Mouse (Mus musculus) heart, adult 18-20 months (tissue): ENCODE data around the gene Smarca1. TPM values are rescaled to one million over a fixed set of nuclear protein-coding genes. Genes with fewer than 3 reads are reported as not detected.

ENCODE experiments used
- DNase-seq, 2 experiments: peaks; one replicate each; pipeline ENCODE4 v3.0.0; 2021 to 2022; ENCODE audit warnings: mixed read lengths in 1 of 2
- long read RNA-seq, 2 experiments: library from polyadenylated mRNA; stranded (forward); transcript quantifications; one replicate each; pipeline ENCODE4 v2.0.0; 2021
- total RNA-seq, 2 experiments: library from RNA; stranded (reverse); gene quantifications; 2 replicates each; pipeline ENCODE4 v1.2.3; 2021

Gene Smarca1
- total RNA-seq, result 1 to 10 TPM; 1.6 to 2.4 TPM
- long read RNA-seq, experiment 1, result 0 reads
- long read RNA-seq, experiment 2, result 0 reads

DNA sequence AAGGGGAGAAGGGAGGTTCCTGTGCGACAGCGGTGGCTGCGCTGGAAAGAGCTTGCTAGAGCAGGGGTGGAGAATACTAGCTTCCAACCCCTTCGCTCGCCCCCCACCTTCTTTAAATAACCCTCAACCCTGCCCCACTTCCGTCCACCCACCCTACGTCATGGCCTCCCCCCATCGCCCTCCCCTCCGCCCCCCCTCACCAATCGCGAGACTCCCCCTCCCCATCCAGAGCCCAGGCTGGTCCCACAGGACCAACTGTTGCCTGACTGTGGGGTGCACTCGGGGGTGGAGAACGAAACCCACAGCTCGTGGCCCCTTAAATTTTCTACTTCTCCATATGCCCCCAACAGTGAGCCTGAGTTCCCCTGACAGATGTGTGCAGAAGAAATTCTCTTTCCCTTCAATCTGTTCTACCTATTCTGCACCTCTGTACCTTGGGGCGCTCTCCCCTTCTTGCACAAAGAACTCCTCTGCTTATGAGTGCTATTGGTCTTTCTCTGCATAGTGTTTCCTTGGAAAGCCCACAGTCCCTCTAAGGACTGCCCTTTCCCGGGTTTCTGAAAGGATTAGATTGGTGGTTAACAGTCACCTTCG is at the start of gene Smarca1:
Gene Smarca1, minus strand, starts transcription at position 544 of the 594 bp plus-strand sequence.
- no peak for DNase-seq

DNA sequence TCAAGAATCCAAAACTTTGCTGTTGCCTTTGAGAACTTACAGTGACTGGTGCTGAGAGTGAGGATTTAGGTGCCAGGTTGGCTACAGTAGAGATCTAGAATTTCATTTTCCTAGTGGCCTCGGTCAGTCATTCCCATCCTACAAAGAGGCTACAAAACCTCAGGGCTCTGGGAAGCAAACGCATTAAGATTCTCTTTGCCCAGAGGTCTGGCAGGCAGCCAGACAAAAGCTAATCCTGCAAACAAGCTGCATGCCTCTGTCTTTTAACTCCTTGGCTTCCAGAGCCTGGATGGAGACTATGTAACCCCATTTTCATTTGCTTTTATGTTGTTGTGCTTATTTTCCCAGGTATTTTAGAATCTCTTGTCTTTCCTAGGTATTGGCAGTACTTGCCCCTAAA is 45.0 kb upstream of the Smarca1 start:
- DNase-seq, result no peak

DNA sequence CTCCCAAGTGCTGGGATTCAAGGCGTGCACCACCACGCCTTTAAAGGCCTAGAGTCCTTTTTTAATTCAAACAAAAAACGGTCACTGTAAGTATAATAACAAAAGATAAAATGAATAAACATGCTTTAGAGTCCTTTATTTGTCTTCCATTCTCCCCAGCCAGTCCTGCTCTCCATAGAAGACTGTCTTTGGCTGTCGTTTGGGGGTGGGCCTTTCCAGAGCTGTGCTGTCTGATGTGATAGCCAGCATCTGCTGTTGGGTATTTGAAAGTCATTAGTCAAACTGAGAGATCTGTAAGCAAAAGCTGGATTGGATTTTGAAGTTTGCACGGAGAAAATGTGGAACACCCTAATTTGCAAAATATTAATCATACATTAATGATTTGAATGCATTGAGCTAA is 44.1 kb upstream of the Smarca1 start:
- no peak for DNase-seq

DNA sequence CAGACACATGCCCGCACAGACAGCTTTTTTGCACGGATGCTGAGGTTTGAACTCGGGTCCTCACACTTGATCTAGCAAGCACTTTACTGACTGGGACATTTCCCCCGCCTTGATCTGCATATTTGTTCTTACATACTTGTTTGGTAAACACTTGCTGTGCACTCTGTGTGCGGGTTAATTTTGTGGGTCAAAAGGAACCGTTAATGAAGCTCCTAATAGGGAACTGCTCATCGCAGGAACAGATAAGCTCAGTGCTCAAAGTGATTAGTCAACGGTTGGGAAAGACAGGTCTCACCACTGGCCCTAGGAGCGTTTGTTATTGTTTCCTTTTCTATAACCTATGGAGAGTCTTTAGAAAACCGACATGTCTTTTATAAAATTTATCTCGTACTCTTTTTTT is 41.6 kb upstream of the Smarca1 start:
- DNase-seq, result no peak

DNA sequence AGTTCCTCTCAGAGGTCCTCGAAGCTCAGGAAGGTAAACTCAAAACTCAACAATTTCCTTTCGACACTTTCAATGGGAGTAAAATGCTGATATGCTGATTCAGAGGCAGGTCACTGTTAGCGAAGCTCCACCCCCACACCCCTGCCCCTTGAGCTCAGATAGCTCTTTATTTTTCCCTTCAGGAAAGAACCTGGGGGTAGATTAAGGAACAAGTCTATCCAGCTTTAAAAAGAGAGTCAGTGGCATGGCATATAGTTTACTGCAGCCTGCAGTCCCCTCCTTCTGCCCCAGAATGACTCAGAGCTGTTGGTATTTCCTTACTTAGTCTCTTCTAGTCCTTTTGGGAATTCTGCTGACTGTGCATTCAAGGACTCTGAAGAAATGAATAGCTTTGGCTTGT is 37.7 kb upstream of the Smarca1 start:
- DNase-seq, result no peak

DNA sequence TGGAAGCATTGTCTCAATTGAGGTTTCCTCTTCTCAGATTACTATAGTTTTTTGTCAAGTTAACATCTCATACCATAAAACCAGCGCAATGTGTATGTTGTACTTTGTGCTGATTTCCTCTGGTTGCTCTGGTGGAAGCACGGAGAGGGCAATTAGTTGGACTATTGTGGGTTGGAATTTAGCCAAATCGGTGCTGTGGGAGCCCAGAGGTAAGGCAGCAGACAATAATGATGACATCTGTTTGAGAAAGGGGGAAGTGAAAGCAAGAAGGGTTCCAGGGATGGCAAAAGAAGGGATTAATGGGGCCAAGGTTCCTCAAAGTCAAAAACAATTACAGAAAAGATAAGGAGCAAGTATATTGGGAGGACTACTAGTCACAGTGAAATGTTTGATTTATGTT is 35.2 kb upstream of the Smarca1 start:
- DNase-seq, result no peak

DNA sequence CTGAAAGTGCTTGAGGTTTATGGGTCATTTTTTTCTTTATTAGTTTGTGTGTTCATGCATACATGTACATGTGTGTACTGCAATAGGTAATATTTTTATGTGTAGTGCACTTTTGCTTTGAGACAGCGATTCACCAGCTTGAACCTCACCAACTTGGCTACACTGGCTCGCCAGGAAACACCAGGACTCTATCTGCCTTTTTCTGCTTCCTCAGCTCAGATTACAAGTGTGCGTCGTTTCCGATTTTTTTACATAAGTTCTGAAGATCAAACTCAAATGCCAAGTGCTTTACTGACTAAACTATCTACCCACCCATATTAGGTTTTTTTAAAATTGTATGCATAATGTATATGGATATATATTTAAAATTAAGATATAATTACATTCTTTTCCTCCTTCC is 27.8 kb upstream of the Smarca1 start:
- DNase-seq, result no peak

DNA sequence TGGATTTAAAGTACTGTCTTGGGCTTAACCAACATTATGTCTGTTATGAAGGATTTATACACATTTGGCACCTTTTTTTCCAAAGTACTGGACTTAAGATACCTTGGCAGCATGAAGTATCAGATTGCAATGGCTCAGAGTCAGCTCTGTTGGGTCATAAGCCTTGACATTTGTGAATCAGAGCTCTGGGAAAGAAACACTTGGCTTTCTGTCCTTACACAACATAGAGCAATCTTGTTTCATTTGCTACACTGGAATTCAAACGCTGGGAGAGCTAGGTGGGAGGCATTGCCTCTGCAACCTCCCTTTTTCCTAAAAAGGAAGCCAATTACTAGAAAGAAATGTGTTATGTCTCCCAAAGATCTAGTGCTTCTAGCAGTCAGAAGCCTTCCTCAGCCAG is 24.1 kb upstream of the Smarca1 start:
- DNase-seq, result no peak

DNA sequence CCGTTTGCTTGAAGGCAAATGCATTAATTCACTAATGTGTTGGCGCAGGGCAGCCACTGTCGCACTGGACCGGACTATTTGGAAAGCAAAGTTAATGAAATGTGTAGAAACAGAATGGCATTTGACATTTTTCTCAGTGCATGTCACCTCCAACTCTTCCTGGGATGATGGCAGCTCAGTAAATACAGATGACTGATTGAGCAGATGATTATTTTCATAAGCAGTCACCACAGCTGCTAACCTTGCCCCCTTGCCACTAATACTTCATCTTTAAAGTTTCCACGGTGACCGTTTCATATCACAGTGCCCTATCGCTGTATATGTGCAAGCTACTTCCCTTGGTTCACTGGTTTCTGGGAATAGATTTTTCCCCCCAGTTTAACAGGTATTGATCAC is 20.8 kb upstream of the Smarca1 start:
- no peak for DNase-seq

DNA sequence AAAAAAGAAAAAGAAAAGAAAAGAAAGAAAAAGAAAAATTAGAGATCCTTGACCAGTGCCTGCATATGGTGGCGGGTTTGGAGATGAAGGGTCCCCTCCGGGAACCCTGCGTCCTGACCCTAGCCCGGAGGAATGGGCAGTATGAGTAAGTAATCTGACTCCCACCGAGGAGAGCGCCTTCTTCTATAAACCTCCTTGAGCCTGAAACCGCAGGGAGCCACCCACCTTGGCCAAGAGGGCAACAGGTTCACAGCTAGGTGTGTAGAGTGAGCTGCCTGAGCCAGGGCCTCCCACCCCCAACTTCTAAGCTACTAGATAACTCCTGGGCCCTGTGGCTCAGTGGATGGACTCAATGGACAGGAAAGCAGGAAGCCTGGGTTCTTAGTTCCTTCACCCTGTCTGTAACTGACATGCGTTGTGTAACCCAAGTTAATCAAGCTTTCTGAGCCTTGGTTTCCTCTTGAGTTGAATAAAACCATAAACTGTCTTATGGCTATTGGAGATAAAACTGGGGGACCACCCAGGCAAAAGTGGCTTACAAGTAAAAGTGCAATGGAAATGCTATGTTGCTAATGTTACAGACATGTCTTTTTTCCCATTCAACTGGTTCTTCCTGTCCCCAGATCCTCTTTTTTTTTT is 20.2 kb upstream of the Smarca1 start:
- DNase-seq, result peak in 1 of 2 experiments; percentile 25

DNA sequence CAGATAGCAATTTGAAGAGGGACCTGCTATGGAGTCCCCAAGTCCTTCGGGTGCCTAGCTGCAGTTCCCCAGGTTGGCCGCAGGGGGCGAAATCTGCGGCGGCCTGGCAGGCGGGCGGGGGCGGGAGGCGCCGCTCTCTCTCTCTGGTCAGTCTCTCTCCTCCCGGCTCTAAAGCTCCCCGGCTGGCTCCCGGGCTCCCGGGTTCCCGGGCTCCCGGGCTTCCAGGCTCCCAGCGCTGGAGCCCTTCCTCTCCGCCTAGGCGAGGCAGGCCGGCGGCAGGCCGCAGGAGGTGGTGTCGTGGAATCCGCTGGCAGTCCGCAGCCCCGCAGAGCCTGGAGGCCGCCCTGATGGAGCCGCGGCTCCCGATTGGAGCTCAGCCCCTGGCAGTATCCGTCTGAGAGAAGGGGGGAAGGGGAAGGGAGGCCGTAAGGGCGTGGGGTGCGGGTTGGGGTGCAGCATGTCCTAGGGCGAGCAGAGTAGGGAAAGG is 19.6 kb upstream of the Smarca1 start, which contains the start of gene Ocrl:
Gene Ocrl, plus strand, starts transcription at position 82 of the 487 bp plus-strand sequence.
- DNase-seq, result peak; percentile 70 to 78

DNA sequence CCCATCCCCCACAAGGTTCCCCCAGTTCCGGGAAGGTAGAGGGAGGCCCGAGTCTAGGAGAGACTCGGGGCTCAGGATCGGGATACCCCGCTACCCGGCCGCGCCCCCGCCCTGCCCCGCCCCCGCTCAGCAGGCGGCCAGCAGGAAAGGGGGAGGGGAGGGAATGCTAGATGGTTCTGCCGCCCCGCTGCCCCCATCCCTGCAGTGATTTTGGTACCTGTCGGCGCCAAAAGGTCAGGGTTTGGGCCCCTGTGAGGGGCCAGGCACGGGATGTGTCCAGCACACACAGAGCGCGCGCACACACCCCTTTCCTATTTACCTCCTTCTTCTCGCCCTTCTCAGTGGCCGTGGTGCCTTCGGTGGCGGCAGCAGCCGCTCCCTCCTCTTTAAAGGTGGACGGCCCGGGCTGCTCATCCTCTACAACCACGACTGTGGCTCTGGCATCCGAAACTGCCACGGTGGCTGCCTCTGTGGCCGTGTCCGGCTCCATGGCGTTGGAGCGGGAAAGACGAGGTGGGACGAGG is 805 bp downstream of the Smarca1 start:
- peak in 1 of 2 experiments; percentile 17 for DNase-seq

DNA sequence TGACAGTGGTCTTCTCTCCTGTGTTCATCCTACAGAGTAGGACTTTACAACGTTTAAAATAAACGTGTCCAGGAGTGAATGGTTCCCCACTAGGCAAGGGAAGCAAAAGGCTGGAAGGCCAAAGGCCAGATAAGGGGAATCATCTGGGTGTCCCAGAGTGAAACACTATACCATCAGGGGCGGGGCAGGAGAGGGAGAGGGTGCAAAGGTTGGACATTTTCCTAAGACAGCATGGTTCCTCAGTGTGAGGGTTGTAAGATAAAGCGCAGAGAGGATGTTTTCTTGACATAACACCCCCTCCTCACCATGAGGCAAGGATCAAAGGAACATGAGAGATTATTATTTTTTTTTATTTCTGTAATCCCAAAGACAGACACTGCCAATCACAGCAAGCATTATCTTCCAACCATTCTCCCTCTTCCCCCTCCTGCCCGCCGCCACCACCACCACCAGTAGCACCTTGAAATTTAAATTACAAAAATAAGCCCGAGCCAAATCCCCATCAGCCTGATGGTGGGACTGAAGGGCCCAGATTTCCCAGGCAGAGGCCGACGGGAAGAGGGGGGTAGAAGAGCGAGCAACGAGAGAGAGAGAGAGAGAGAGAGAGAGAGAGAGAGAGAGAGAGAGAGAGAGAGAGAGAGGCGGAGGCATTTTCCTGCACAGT is 1.4 kb downstream of the Smarca1 start:
- no peak for DNase-seq

DNA sequence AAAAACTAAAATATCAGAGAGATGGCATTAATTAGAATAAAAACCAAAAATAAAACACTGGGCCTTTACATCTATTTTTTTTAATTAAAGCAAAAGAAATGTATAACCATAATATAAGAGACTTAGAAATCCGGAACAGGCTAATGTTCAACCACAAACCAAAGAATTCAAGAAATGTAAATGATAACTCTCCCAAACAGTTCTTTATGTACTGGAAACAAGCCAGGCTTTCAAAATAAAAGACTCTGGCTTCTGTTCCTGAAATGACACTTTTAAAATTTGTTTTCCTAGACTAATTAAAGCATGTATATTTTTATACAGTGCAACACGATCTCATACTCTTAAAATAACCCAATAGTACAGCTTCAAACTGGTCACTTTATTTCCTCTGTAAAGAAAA is 5.4 kb downstream of the Smarca1 start:
- DNase-seq, result no peak

DNA sequence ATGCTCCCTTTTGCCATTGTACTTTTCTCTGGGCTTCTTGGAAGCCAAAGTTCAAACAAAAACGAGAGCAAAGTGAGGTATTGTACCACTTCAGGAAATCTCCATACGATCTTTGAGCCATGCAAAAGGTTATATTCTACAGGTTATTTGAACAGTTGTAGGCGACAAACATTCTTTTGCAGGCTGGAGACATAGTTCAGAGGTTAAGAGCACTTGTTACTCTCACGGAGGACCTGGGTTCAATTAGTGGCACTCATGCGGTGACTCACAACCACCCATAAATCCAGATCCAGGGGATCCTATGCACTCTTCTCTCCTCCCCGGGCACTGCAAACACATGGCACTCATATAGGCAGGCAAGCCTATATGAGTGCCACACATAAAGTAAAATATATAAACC is 10.0 kb downstream of the Smarca1 start:
- no peak for DNase-seq

DNA sequence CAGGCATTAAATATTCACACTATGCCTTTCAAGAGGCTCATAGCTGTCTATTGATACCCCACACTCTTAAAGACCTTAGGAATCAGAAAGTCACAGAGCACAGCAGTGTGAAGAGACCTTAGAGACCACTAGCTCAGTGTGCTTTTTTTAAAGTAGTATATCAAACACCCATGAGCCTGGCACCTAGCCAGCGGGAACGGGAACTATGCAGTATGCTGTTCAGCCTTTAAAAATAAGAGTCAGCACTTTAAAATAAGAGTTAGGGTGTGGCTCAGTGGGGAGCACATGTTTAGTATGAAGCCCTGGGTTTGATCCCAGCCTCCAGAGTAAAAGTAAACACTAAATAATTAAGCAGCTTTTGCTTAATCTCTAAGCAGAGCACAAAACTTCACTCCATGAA is 12.7 kb downstream of the Smarca1 start:
- peak; percentile 10 to 37 for DNase-seq

DNA sequence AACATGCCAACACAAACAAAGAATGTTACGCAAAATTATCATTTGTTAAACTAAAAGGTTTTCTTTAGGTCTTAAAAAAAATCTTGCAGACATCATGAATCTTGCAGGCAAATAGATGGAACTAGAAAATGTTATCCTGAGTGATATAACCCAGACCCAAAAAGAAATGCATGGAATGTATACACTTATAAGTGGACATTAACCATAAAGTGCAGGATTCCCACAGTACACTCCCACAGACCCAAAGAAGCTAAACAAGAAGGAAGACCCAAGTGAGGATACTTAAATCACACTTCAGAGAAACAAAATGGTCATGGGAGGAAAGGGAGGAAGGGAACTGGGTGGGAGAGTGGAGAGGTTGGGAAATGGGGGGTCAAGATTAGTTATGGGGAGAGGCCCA is 34.2 kb downstream of the Smarca1 start:
- DNase-seq, result no peak

DNA sequence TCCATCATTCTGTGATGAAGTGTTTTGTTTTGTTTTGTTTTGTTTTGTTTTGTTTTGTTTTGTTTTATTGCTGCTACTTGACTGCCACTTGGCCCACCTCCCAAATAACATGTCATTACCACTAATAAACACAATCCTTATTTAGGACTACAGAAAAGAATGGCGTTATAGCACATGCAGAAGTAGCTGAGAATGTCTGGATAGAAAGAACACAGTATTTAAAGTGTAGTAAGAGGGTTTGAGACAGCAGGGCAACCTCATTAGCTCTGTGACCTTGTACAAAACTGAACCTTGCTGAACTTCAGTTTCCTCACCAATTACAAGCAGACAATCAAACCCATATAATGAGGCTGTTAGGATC is 57.0 kb downstream of the Smarca1 start:
- no peak for DNase-seq

DNA sequence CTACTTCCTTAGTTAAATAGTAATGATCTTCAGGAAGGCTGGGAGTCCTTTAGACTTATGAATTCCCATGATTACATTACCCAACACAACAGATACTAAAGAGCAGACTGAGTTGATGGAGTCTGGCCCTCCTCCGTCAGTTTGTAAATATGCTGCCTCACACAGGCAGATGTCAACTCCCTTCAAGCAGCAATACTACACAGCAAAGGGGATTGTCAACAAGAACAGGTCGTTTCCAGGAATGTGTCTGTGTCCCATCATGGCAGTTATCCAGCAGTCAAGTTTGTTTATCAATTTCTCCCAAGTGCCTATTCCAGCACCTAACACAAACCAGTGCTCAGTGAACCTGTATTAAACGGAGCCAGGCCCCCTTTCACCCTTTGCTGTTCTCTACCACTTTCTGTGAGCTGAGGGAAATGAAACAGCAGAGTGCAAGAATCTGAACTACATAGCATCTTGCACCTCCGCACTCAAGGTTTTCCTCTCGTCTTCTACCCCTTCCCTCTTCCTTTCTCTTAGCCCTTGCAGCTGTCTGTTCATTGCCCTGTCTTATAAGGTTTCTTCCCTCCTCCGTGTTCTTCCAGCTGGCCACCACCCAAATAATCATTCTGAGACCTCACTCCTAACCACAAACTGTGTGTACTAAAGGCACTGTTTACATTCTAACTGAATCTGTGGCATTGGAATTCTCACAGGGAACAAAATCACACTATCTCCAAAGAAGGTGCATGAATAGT is 57.5 kb downstream of the Smarca1 start:
- no peak for DNase-seq

DNA sequence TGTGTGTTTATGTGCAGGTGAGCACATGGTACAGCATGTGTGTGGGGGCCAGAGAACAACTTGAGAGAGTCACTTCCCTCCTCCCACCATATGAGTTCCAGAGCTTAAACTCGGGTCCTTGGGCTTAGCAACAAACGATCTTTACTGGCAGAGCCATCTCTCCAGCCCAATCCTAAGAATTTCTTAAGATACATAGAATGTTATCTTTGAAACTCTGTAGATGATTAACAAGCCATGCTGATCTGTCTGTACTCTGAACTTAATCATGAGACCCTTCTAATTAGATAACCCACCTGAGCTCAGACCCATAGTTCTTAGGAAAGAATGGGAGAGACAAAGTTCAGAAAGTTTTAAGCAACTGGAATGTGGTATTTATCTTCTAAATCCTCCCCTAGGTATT is 59.3 kb downstream of the Smarca1 start:
- DNase-seq, result no peak

DNA sequence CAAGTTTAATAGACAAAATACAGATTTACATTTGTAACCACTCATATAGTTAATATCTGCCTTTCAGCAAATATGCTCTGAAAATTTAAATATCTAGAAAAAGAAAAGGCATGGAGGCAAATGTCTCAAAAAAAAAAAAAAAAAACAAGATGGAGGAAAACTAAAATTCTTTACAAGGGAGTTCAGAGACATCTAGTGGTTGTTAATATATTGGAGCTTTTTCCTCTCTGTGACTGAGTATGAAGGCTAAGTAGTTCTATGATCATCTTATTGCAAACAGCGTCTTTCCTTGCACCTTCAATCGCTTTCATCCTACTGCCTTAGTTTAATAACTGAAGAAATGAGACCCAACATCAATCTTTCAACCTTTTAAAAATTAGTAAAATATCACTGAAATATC is 72.2 kb downstream of the Smarca1 start:
- no peak for DNase-seq

DNA sequence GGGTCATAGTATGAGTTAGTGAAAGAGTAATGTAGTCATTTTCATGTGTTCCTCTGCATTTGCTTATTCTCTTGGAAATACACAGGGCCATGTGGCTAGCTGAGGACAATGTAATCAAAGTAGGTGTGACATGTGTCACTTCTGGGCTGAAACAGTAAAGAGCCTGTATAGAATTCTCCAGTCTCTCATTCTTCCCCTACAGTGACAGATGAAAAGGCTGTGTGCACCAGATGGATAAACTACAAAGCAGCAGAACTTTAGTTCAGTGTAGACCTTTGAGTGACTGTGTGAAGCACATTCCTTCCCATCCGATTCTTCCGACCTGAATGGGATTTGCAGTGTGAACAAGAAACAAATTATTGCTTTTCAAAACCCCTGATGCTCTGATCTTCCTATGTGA is 84.1 kb downstream of the Smarca1 start:
- DNase-seq, result no peak

DNA sequence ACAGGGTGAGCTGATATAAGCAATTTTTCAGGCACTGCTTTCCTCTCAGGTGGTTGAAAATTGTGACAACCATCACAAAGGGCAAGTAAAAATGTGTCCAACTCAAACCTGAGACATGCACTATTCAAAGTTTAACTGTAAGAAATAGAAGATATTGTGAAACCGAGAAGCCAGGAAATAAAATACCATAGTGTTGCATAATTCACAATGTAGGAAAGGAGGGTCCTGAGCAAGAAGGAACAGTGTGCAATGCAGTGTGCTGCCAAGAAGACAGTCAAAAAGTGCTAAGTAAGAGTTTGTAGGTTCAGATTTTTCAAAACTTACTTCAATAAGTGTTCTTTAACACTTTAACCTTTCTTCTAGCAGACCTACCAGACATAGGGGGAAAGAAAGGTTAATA is 128.3 kb downstream of the Smarca1 start:
- no peak for DNase-seq
